Mouse (Mus musculus): ENCODE data around the gene Zfp709.
"Not testable (repeated sequence)": the region's sequence is repeated elsewhere in the genome, so short reads cannot be mapped to it uniquely, and the experiment has no call there.

The Zfp709 gene

DNA sequence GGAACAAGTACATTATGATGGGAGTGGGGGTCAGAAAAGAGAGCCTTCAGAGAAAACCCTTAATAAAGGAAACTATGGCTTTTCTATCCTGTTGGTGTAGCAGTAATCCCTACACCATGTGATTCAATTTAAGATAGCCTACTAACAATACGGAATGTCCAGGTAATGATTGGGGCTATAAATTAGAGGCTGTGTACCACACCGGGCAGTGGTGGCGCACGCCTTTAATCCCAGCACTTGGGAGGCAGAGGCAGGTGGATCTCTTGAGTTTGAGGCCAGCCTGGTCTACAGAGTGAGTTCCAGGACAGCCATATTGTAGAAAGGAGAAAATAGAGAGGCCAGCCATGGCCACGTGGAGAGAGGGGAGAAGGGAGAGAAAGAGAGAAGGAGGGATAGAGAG is 44.0 kb downstream of the Zfp709 start:
- DNase-seq (ENCODE audit: low spot score), result no peak

DNA sequence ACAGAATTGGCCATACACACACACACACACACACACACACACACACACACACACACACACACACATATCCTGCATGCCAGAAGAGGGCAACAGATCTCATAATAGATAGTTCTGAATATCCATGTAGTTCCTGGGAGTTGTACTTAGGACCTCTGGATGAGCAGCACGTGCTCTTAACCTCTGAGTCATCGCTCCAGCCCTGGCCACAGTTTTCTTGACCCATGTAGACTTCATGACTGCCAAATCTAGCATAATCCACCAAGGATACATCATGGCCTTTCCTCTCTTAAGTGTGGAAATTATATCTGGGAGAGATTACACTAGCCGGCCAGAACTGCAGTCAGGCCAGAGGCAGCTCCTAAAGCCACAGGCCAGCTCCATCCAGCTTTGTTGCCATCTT is 44.7 kb downstream of the Zfp709 start:
- no peak for DNase-seq (ENCODE audit: low spot score)

DNA sequence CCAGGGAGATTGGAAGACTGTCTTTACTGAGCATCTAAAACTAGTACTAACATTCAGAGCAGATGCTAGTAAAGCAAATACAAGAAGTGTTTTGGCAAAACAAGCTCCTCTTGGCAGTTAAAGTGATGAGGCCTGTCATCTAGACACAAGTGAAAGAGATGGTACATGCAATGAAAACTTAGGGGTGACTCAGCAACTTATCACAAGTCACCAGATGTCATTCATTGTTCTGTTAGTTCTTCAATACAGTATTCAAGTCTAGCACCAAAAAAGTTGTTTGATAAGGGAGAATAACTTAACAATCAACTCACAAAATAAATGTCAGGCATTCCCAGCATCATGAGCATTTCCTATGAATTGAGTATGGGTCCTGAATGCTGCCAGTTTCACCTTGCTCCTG is 46.0 kb downstream of the Zfp709 start:
- DNase-seq (ENCODE audit: low spot score), result no peak

DNA sequence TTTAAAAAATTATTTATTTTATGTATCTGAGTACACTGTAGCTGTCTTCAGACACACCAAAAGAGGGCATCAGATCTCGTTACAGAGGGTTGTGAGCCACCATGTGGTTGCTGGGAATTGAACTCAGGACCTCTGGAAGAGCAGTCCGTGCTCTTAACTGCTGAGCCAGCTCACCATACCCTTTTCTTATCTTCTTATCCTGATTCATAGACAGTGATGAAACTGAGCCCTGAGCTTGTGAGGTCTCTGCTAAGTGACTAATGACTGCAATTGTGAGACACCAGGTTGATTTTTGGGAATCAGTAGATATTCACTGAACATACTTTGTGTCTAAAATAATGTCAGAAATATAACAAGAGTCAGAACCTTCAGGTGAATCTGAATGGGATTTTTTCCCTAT is 56.2 kb downstream of the Zfp709 start:
- DNase-seq (ENCODE audit: low spot score), result not testable (repeated sequence)

DNA sequence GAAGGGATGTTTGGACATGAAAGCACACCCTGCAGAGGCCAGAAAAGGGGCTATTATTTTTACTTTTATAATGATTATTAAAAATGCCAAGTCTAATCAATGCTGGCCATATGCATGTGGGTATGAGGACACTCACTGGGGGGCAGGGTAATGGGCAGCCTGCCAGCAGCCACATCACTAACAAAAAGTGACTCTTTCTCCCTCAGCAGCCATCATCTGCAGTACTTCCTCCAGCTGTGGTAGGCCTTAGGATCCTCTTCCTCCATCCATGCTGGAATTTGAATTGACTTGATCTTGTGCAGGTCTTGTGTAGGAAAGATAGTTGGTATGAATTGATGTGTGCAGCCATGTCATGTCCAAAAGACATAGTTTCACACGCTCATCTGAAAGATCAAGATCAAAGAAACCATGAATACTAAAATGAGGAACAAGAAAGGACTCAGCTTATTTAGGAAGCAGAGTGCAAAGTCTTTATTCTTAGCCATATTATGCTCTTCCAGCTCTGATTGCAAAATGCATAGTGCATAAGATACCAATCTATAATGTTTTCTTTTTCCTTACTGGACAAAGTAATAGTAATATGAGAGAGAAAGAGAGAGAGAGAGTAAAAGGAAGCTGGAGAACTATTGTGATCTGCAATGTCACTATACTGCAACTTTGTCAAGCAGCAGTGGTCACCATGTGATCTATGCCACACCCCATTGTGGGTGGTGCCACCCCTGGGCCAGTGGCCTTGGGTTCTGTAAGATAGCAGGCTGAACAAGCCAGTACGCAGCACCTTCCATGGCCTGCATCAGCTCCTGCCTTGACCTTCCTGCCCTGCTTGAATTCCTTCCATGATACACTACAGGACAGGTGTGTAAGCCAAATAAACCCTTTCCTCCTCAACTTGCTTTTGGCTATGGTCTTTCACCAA is 58.7 kb downstream of the Zfp709 start:
- DNase-seq (ENCODE audit: low spot score), result no peak

DNA sequence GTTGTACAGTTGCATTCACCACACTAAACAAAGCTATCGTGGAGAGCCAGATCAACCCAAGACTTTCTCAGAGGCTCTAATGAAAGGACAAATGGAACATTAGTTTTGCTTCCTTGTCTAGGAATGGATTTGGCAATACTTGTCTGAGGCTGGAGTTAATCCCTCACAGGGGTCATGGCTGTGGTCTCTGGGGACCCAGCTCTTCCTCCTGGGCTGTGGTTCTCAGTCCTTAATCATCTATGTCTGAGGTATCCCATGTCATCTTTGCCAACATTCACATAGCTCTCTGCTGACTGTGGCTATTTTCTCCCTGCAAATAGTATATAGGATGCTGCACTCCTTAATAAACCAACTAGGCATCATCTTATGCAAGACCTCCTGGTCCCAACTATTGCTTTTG is 60.0 kb downstream of the Zfp709 start:
- DNase-seq (ENCODE audit: low spot score), result no peak
